Mouse (Mus musculus) G1E (cell line): ENCODE data around the gene Acer1.

Experiments used
- CTCF ChIP-seq: IDR thresholded peaks from 2 replicates; pipeline ENCODE4 v1.5.1; 2012; ENCODE audit warnings: low read depth, low read length, inconsistent platforms, mixed read lengths
- GATA1 ChIP-seq: IDR thresholded peaks from 2 replicates; pipeline ENCODE4 v1.6.1; 2012; ENCODE audit warnings: borderline replicate concordance, low read length, inconsistent platforms, mixed read lengths
- TAL1 ChIP-seq: conservative IDR thresholded peaks from 2 replicates; pipeline ENCODE4 v1.6.1; 2012; ENCODE audit warnings: low read depth, low read length, inconsistent platforms, mixed read lengths

GRCm38 (mm10) chr17:57012245-57012795 is 30.4 kb upstream of the Acer1 start:
- TF ChIP-seq CTCF (no peak), TAL1 (no peak), GATA1 (no peak)
